Mouse (Mus musculus) Patski (cell line): ENCODE data around the gene Smad3. TPM values are rescaled to one million over a fixed set of nuclear protein-coding genes. Genes with fewer than 3 reads are reported as not detected.

Experiments used
- ATAC-seq: fragments of 100-300 bp; one replicate; pipeline ENCODE4 v1.8.0; 2021
- CTCF ChIA-PET: fragments of 350-600 bp; sonication (Branson Sonifier 250); formaldehyde crosslinking; loops from one replicate; lab custom pipeline; 2022; ENCODE audit warnings: inconsistent platforms; lab: Charles Lee
- POLR2A ChIA-PET: fragments of 350-600 bp; sonication (Branson Sonifier 250); formaldehyde crosslinking; loops from one replicate; lab custom pipeline; 2022; ENCODE audit warnings: antibody characterized with exemption, inconsistent platforms; lab: Charles Lee
- DNase-seq: peaks from one replicate; pipeline ENCODE4 v3.0.0-alpha.2; 2011; ENCODE audit warnings: low read depth, low spot score
- H3K27me3 ChIP-seq: fragments of 371-371 bp; one replicate; pipeline ENCODE4 v1.5.1; 2021
- CTCF ChIP-seq: fragments of 100-300 bp; IDR thresholded peaks from one replicate; pipeline ENCODE4 v1.5.1; 2021
- in situ Hi-C: fragments of 300-500 bp; cut with MboI; formaldehyde crosslinking; loops from 3 replicates; pipeline ENCODE4 v1.11.1; 2018; ENCODE audit warnings: low pct_unique_long_range_greater_than_20kb, mixed read lengths
- polyA plus RNA-seq: library from polyadenylated mRNA; unstranded; gene quantifications from one replicate; pipeline ENCODE4 v1.2.3, GENCODE M21; 2021

Gene Smad3
- 107 TPM for polyA plus RNA-seq

DNA sequence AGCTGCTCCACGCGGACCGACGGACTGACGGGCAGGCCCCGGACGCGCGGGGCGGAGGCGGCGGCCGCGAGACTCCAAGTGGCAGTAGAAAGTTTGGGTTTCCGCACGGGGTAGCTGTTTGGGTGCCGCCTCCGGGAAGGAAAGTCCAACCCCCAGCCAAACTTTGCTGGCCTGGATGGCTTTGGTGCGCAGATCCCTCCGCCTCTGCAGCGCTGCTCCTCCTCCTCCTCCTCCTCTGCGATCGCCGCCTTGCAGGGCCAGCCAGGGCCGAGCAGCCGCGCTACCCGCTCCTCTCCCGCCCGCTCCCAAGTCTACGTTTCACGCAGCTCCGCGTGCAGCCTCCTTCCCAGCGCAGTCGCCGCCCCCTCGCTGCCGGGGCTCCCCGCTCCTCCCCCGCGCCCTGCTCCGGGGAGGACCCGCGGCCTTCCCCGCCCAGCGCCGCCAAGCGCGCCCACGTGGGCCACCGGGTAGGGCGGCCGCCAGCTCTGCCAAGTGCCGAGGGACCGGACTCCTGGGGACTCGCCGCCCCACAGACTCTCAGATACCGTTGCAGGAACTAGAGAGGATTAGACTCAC is at the start of gene Smad3:
Gene Smad3, minus strand, starts transcription at position 130 of the 576 bp plus-strand sequence.
- no peaks in the 10 kb centered on the region for H3K27me3 ChIP-seq
- no peak for TF ChIP-seq CTCF
- in situ Hi-C loops: loop anchor here (5.0 kb wide), 2 partner anchors 36 to 84 kb away; no protein-coding TSS in a partner anchor
- POLR2A ChIA-PET: interaction anchor here (0.7 to 2.4 kb wide), 11 partner anchors 10 to 150 kb away, joined by 3 to 18 read pairs (median 4); no protein-coding TSS in a partner anchor
- DNase-seq: peak; percentile 74
- CTCF ChIA-PET: interaction anchor here (0.6 to 3.3 kb wide), 3 partner anchors 69 to 81 kb away, joined by 3 to 9 read pairs (median 5); no protein-coding TSS in a partner anchor
- ATAC-seq: peak; percentile 85

DNA sequence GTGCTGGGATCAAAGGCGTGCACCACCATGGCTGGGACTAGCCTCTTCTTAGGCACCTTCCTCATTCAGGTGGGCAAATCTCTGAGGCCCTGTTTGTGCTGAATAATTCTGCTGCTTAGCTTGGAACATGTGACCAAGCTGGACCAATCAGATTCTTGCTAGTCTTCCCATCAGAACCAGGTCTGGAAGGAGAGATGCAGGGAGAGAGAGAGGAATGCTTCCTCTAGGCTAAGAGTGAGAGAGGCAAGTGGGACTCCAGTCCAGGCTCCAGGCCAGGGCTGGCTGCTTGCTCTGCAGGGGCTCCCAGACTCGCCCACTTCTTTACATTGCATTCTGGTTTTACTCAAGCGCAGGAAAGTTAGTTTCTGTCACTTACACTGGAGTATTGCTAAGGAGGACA is 47.1 kb upstream of the Smad3 start:
- ATAC-seq (no peak), DNase-seq (no peak)
- H3K27me3 ChIP-seq: no peaks in the 10 kb centered on the region
- TF ChIP-seq CTCF: no peak
- POLR2A ChIA-PET: no interaction called here
- CTCF ChIA-PET: interaction anchor here (1.5 kb wide), 1 partner anchor 8 kb away, joined by 3 read pairs; no protein-coding TSS in a partner anchor
- in situ Hi-C loops: no loop called here

DNA sequence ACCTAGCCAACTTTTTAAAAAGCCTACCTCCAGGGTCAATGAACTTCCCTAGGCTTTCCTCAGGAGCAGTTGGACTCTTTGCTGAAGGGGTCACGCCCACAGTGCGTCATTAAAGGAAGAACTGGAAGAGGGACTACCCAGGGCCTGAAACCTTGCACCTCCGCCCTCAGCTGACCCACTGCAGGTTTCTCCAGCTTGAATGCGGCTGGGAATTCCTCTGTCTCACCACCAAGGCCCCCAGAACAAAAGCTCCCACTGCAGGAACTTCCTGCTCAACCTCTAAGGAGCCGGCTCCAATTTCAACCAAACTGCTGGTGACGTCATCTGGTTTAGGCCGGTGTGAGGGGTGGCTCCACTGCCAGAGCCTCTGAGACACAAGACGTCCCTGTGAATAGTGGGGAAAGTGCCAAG is 45.4 kb upstream of the Smad3 start:
- in situ Hi-C loops: no loop called here
- no peaks in the 10 kb centered on the region for H3K27me3 ChIP-seq
- no peak for TF ChIP-seq CTCF
- ChIA-PET POLR2A (no interaction called here), CTCF (interaction anchor here (0.7 to 1.5 kb wide), 2 partner anchors 10 to 23 kb away, joined by 3 read pairs; no protein-coding TSS in a partner anchor)
- DNase-seq: peak; percentile 50
- no peak for ATAC-seq

DNA sequence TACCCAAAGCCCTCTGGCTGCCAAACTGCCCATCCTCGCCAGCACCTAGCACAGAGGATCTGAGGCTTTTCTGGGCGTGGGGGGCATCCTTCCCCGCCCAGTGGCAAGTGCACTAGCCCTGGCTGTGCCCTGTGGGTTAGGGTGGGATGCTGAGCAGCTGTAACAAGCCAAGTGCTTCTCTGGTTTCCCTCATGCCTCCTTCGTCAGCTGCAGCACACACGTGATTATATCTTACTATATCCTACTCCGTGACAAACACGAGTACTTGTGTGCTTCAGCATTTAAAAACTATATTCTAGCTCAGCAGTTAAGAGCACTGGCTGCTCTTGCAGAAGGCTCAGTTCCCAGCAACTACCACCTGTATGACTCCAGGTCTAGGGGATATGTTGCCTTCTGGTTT is 44.7 kb upstream of the Smad3 start:
- no peak for DNase-seq
- in situ Hi-C loops: no loop called here
- ChIA-PET POLR2A (no interaction called here), CTCF (no interaction called here)
- TF ChIP-seq CTCF: no peak
- no peaks in the 10 kb centered on the region for H3K27me3 ChIP-seq
- ATAC-seq: no peak

DNA sequence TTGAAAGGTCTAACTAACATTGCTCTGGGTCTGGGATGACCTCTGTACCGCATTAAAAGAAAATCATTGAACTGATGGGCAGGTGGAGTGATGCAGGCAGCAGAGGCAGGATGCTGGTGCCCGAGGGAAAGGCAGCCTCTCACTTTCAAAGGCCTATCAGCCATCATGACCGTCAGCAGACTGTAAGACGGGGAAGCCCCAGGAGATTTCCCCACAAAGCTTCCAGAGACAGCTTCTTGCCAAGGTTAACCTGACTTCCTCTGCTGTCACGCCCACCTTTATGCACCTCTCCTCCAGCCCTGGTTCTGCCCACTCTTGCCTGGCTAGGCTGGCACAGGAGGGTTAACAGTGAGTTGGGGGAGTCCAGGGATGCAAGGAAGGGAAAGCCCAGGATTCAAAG is 44.3 kb upstream of the Smad3 start:
- POLR2A ChIA-PET: no interaction called here
- in situ Hi-C loops: no loop called here
- CTCF ChIA-PET: no interaction called here
- H3K27me3 ChIP-seq: no peaks in the 10 kb centered on the region
- ATAC-seq: no peak
- no peak for TF ChIP-seq CTCF
- no peak for DNase-seq

DNA sequence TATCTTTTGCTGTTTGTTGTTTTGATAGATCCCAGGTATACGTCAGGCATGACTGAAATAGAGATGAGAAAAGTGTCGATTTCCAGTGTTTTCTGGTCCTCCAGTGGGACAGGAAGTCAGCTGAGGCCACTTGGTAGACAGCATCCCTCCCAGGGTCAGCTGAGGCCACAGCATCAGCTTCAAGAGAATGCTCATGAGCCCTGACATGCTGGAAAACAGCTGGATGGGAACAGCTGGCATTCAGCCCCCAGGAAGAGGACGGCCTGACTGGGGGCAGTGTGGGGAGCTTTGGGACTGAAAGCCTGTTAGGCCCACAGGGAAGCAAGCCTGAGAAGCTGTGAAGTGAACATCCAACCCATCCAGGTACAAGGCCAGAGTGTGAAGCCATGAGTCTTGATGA is 38.6 kb upstream of the Smad3 start:
- no peaks in the 10 kb centered on the region for H3K27me3 ChIP-seq
- in situ Hi-C loops: no loop called here
- ATAC-seq (no peak), DNase-seq (no peak)
- POLR2A ChIA-PET: no interaction called here
- CTCF ChIA-PET: no interaction called here
- TF ChIP-seq CTCF: no peak

DNA sequence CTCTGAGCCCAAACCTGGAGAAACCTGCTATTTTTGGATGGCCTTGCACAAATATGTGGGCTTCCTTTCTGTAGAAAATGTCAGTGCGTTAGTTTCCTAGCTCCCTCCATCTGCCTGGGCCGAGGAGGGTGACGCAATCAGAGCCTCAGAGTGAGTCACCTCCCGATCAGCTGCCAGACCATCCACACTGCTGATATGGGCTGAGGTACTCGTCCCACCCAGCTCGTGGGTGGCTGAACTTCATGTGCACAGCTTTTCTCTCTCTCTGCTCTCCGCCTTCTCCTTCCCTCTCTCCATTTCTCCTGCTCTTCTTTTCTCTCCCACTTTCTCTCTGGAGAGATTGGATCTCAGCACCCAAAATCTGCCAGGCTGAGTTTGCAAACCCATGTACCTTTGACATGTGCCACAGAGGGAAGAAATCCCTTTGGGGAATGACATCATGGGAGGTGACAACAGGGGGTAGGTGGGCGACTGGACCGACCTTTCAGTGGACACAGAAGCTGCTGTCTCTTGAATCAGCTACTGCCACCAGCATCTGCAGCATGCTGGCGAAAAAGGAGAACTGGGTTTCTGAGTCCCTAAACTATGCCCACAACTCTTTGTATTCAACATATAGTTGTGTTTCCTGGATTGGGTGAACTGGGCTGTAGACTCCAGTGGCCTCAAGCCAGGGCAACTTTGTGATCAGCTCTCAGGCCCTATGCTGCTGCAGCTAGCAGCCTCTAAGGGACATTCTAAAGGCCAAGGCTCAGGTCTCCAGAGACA is 36.1 kb upstream of the Smad3 start:
- DNase-seq (no peak), ATAC-seq (peak; percentile 86)
- POLR2A ChIA-PET: no interaction called here

DNA sequence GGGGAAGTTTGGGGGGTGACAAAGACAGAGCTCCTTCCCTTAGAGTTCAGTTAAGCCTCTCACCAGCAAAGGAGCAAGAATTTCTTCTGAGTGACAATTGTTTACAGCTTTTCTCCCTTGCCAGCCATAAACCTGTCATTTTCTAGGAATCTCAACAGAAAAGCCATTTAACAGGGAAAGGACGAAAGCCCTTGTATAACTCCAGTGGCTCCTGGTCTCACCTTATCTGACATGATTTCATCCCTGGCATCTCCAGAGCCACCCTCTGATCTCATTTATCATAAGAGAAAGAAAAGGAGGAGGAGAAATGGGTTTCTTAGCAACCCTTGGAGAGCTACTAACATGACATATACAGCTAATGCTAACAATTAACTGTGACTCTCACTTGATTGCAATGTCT is 33.9 kb upstream of the Smad3 start:
- ChIA-PET CTCF (interaction anchor here (0.6 kb wide), 1 partner anchor 85 kb away, joined by 3 read pairs; no protein-coding TSS in a partner anchor), POLR2A (no interaction called here)
- H3K27me3 ChIP-seq: no peaks in the 10 kb centered on the region
- TF ChIP-seq CTCF: no peak
- DNase-seq: no peak
- in situ Hi-C loops: no loop called here
- no peak for ATAC-seq

More for the DNA sequence above, 36.1 kb upstream of the Smad3 start:
- no peaks in the 10 kb centered on the region for H3K27me3 ChIP-seq
- CTCF ChIA-PET: interaction anchor here (0.8 to 1.7 kb wide), 2 partner anchors 12 to 72 kb away, joined by 3 to 4 read pairs; no protein-coding TSS in a partner anchor
- no peak for TF ChIP-seq CTCF
- in situ Hi-C loops: no loop called here

DNA sequence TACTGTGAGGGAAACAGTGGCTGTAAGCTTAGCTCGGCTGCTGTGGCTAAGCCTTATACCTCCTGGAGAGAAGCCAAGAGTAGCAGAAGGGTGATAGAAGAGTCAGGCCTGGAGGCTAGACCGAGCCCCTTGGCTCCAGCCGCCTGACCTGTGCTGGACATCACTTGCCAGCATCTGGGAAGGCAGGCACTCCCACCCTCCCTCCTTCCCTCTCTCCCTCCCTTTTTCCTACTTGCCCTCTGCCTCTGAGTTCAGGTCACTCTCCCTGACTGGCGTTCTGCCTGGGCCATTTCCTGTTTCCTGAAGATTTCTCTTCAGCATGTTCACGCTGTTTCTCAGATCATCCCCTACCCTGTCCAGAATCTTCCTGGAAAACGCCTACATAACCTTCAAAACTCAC is 33.5 kb upstream of the Smad3 start:
- DNase-seq: no peak
- no peak for ATAC-seq
- TF ChIP-seq CTCF: no peak

DNA sequence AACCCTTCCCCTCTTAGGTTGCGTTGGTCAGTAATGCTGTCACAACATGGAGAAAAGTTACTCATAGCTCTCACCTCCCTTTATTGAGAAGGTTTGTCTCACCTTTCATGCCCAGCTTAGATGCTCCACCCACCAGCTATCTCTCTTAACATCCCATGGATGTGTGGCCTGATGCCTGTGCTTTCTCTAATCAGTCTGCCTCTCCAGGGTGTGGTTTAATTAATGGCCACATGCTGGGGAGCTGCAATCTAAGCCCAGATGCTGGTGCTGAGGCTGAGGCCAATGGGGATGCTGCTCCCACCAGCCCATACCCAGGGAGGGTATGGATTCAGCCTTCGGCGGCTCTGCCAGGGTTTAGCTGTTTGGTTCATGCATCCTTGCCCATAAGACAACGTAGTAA is 32.4 kb upstream of the Smad3 start:
- POLR2A ChIA-PET: interaction anchor here (0.7 kb wide), 1 partner anchor 10 kb away, joined by 4 read pairs; no protein-coding TSS in a partner anchor
- no peaks in the 10 kb centered on the region for H3K27me3 ChIP-seq
- DNase-seq (no peak), ATAC-seq (no peak)
- no peak for TF ChIP-seq CTCF
- CTCF ChIA-PET: interaction anchor here (1.2 kb wide), 1 partner anchor 47 kb away, joined by 3 read pairs; no protein-coding TSS in a partner anchor
- in situ Hi-C loops: no loop called here

More for the DNA sequence above, 33.5 kb upstream of the Smad3 start:
- CTCF ChIA-PET: no interaction called here
- no peaks in the 10 kb centered on the region for H3K27me3 ChIP-seq
- POLR2A ChIA-PET: no interaction called here
- in situ Hi-C loops: no loop called here

DNA sequence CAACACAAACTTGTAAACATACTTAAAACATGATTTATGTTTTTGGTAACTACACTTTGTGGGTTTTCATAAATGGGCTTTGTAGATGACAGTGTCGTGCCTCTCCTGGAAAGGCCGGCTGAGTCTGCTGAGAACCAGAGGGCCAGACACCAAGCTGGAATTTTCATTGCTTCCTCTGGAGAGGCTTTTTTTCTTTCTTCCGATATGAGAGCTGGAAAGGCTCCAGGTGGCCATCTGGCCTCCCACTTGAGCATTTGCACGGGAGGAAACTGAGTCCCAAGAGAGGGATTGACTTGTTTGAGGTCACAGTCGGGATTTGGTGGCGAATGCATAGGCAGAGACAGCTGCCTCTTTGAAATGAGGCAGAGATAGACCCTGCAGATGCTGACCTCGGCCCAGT is 31.6 kb upstream of the Smad3 start:
- in situ Hi-C loops: no loop called here
- no peak for DNase-seq
- ATAC-seq: no peak
- no peak for TF ChIP-seq CTCF
- POLR2A ChIA-PET: no interaction called here
- CTCF ChIA-PET: interaction anchor here (1.2 kb wide), 1 partner anchor 48 kb away, joined by 3 read pairs; no protein-coding TSS in a partner anchor
- H3K27me3 ChIP-seq: no peaks in the 10 kb centered on the region
